Mouse (Mus musculus) megakaryocyte, embryonic 14.5 days (primary cell): Measurements from ENCODE around the gene Psmg3. TPM values are rescaled to one million over a fixed set of nuclear protein-coding genes. Genes with fewer than 3 reads are reported as not detected.

Experiments
- H3K27me3 ChIP-seq: replicated peaks from 2 replicates; pipeline ENCODE3; 2012; ENCODE audit warnings: inconsistent platforms
- H3K36me3 ChIP-seq: replicated peaks from 2 replicates; pipeline ENCODE3; 2012; ENCODE audit warnings: low read length, inconsistent platforms, mixed read lengths
- H3K4me1 ChIP-seq: 2 replicates; pipeline ENCODE4 v1.6.1; 2012; ENCODE audit warnings: inconsistent platforms
- H3K4me3 ChIP-seq: replicated peaks from 2 replicates; pipeline ENCODE3; 2012; ENCODE audit warnings: moderate library complexity, mild to moderate bottlenecking, inconsistent platforms
- H3K9me3 ChIP-seq: 2 replicates; pipeline ENCODE4 v1.6.1; 2012; ENCODE audit warnings: inconsistent platforms
- FLI1 ChIP-seq: IDR thresholded peaks from 2 replicates; pipeline ENCODE4 v1.6.1; 2012; ENCODE audit warnings: low read length, inconsistent platforms, mixed read lengths
- GATA1 ChIP-seq: IDR thresholded peaks from 3 replicates; pipeline ENCODE4 v1.6.1; 2012; ENCODE audit warnings: mixed read lengths, low read length, inconsistent platforms, borderline replicate concordance
- polyA plus RNA-seq: library from polyadenylated mRNA; stranded (reverse); fragments of >175 nt; gene quantifications from 2 replicates; pipeline ENCODE4 v1.2.3, GENCODE M21; 2012; ENCODE audit warnings: low replicate concordance; ENCODE audit not compliant: insufficient read depth

Psmg3 gene
- polyA plus RNA-seq, 1 experiment, result 30.7 TPM

DNA sequence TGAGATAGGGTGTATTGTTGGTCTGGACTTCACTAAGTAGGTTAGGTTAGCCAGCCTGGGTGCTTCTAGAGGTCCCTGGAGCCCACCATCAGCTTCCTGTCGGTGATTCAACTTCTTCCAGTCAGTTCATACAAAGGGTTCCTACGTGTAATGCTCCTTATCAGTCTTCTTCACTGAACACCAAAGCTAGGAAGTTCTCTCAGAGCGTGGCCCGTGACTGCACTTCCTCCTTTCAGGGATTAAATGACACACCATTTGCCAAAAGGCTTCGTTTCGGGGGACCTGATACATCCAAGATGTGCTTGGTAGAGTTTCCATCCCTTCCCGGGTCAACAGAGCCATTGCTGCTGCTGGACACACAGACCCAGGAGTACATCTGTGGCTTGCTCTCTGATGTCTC is 5.4 kb upstream of the Psmg3 start:
- Histone ChIP-seq H3K36me3 (no peaks in the 10 kb centered on the region), H3K4me1 (peaks cover 50% of the 10 kb centered on the region), H3K9me3 (no peaks in the 10 kb centered on the region), H3K27me3 (peaks cover 17% of the 10 kb centered on the region), H3K4me3 (peak overlapping the region; percentile 44)
- TF ChIP-seq GATA1 (no peak), FLI1 (no peak)

DNA sequence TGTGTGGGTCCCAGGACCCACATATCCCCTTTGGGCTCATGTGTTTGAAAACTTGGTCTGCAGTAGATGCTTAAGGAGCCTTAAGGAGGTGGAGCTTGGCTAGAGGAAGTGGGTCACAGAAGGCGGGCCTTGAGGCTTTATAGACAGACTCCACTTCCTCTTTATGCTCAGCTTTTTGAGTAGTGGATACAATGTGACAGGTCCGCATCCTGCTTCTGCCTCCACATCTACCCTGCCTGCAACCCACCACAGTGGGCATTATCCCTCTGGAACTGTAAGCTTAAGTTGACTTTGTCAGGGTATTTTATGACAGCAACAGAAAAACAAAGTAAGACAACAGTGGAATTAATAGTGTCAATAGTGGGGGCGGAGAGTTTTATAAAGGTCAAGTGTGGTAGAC is 4.0 kb upstream of the Psmg3 start:
- Histone ChIP-seq H3K4me3 (peak overlapping the region; percentile 83), H3K4me1 (peaks cover 55% of the 10 kb centered on the region)
- TF ChIP-seq FLI1, result no peak
- TF ChIP-seq GATA1, result no peak

DNA sequence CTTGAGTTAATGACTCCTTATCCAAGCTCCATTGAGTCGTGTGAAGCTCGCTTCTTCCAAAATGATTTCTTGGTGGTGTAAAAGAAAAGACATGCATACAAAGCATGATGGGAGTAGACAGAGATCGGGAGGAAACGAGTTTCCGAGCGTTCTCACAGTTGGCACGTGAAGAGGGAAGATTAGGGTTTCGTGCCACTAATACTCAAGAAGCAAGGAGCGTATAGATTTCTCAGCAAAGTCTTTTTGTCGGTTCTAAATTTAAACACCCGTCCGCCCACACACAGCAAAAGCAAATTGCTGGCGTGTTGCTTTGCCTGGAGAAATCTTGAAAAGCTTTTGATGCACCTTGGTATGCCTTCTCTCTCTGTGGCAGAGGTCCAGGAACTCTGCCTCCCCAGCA is 2.7 kb upstream of the Psmg3 start:
- no peak overlapping the region for H3K4me3 ChIP-seq
- TF ChIP-seq GATA1, result no peak
- no peak for TF ChIP-seq FLI1
- H3K9me3 ChIP-seq, result no peaks in the 10 kb centered on the region
- peaks cover 12% of the 10 kb centered on the region for H3K36me3 ChIP-seq
- H3K27me3 ChIP-seq, result peaks cover 3% of the 10 kb centered on the region
- peaks cover 62% of the 10 kb centered on the region for H3K4me1 ChIP-seq

More for the DNA sequence above, 4.0 kb upstream of the Psmg3 start:
- H3K9me3 ChIP-seq, result no peaks in the 10 kb centered on the region
- peaks cover 6% of the 10 kb centered on the region for H3K27me3 ChIP-seq
- H3K36me3 ChIP-seq, result peaks cover under 1% of the 10 kb centered on the region

DNA sequence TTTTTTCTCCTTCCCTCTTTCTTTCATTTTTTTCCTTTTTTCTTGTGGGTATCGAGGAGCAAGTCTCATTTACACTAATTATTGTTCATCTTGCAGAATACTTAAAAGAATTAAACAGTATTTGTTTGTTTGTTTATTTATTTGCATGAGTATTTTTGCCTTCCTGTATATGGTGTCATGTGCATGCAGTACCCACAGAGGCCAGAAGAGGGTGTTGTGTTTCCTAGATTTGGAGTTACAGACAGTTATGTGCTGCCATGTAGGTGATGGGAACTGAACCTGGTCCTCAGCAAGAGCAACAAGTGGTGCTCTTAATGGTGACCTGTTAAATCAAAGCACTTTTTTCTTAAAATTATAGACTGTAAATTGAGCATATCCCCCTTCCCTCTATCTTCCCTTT is 908 bp upstream of the Psmg3 start:
- Histone ChIP-seq H3K36me3 (peaks cover 28% of the 10 kb centered on the region), H3K4me1 (peaks cover 61% of the 10 kb centered on the region), H3K4me3 (no peak overlapping the region), H3K27me3 (no peaks in the 10 kb centered on the region), H3K9me3 (no peaks in the 10 kb centered on the region)
- TF ChIP-seq FLI1, result no peak
- no peak for TF ChIP-seq GATA1

DNA sequence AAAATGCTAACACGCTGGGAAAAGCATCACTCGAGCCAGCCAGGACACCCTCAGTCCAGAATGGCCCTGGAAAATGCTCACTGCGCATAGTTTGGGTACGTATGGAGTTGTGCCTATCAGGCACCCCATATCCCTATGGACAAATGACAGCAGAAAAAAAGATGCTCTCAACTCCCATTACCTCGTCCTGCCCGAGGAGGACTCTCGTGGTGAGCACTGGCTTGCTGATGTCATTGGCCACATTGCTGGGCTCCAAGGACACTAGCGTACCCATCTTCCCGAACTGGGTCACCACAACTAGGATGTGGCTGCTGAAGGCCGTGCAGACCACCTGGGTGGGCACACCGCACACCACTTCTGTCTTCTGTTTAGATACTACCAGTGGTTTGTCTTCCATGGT is 738 bp downstream of the Psmg3 start:
- TF ChIP-seq FLI1 (no peak), GATA1 (no peak)
- Histone ChIP-seq H3K27me3 (no peaks in the 10 kb centered on the region), H3K4me1 (peaks cover 47% of the 10 kb centered on the region), H3K4me3 (peak overlapping the region; percentile 98), H3K9me3 (no peaks in the 10 kb centered on the region), H3K36me3 (peaks cover 45% of the 10 kb centered on the region)

DNA sequence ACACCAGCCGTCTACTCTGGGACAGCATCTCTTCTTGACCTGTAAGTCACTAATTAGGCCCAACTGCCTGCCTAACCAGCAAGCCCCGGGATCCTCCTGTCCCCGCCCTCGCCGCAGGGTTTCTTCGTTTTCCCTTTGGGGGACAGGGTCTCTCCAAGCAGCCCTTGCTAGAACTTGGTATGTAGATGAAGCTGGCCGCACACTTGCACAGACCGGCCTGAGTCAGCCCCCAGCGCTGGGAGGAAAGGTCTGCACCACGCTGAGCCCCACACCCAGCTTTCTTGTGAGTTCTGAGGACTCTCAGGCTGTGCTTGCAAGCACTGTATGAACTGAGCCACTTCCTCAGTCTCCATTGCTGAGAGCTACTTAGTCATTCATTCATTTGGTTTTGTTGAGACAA is 2.2 kb downstream of the Psmg3 start:
- H3K4me1 ChIP-seq, result peaks cover 35% of the 10 kb centered on the region
- no peak overlapping the region for H3K4me3 ChIP-seq
- TF ChIP-seq GATA1, result no peak
- no peak for TF ChIP-seq FLI1
- peaks cover 57% of the 10 kb centered on the region for H3K36me3 ChIP-seq
- no peaks in the 10 kb centered on the region for H3K9me3 ChIP-seq
- H3K27me3 ChIP-seq, result no peaks in the 10 kb centered on the region

DNA sequence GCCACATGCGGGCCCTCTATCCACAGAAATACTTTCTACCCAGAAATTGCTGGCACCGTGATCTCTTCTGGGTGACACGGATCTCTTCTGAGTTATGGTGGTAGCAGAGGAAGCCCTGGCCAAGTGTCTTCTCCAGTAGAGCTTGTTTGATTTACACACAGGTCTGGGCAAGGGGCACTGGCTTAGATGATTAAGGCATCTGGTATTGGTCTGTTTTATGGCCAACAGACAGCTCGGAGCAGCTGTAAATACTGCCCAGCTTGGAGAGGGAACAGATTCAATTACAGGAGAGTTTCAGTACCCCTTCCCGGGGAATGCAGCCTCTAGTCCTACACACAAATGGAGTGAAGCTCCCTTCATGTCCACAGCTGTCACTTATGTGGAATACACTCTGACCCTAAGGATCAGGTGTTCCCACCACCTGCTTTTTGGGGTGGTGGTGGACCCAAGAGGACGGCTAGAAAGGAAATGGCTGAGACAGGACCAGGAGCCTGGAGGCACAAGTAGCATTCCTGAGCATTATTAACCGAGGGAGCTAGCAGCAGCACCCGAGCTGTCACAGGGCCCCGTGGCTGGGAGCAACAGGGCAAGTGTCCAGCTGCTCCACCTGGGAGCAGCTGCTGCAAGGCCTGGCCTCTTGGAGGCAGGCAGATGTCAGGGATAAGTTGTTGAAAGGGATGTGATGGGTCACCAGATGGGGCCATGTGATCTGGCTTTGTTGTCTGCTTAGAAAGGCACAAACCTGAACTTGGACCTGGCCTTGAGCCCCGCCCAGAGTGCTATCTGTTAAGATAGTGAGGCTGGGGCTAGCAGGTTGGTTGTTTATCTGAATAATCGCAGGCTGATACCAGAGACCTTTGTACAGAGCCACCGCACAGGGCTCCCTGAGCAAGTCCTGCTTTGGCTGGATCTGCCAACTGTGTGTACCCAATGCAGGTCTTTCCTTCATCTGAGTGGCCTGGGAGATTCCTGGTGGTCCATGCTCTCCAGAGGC is 4.9 kb downstream of the Psmg3 start:
- Histone ChIP-seq H3K4me3 (no peak overlapping the region), H3K36me3 (peaks cover 61% of the 10 kb centered on the region), H3K27me3 (no peaks in the 10 kb centered on the region), H3K4me1 (peaks cover 48% of the 10 kb centered on the region), H3K9me3 (no peaks in the 10 kb centered on the region)
- TF ChIP-seq FLI1 (no peak), GATA1 (no peak)

DNA sequence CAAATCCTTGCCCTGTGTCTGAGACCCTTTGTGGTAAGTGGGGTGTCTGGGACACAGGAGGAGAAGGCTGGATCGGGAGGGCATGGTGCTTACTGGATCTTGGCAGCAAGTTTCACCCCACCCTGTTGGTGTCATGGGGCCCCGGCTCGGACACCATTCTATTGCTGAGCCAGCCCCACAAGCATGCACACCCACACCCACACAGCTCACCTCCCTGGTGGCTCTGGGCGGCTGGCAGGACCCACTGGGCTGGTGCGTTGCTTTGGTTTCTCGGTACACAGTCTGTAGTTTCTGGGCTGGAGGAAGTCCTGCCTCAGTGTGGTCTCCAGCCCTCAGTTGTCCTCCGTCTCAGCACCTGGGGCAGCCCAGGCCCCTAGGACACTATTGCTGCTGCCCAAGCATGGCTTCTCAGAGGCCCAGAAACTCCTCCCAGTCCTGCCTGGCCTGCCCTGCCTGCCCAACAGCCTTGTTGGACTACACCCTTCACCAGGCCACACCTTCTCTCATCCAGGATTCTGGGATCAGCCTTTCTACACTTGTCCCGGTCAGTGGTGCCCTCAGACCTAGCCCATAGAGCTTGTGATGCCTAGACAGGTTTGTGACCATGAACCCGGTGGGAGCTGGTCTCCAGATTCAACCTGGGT is 7.0 kb downstream of the Psmg3 start, which contains the start of gene Tmem184a:
Tmem184a (minus strand) TSS at position 380 of the 644 bp plus-strand sequence.
- Histone ChIP-seq H3K9me3 (no peaks in the 10 kb centered on the region), H3K36me3 (peaks cover 52% of the 10 kb centered on the region), H3K27me3 (no peaks in the 10 kb centered on the region), H3K4me3 (no peak within 1 kb of the TSS), H3K4me1 (peaks cover 52% of the 10 kb centered on the region)
- TF ChIP-seq FLI1 (no peak), GATA1 (no peak)

DNA sequence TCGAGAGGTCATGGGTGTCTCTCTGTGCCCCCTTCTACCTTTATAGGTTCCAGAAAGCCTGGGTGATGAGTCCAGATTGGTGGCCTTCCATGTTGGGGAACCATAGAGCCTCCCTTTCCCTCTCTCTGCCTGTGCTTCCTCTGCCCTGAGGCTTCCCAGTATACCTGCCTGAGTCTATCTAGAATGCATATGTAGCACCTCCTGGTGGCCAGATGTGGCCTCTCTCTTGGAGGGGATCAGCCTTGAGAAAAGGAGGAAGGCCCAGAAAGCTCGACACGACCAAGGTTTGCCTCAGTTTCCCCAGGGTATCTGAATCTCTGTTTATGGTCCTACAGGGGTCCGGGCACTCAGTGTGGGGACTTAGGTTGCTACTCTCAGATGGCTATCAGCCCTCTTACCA is 7.9 kb downstream of the Psmg3 start:
- Histone ChIP-seq H3K4me1 (peaks cover 56% of the 10 kb centered on the region), H3K36me3 (peaks cover 44% of the 10 kb centered on the region), H3K27me3 (no peaks in the 10 kb centered on the region), H3K9me3 (no peaks in the 10 kb centered on the region), H3K4me3 (no peak overlapping the region)
- TF ChIP-seq GATA1 (no peak), FLI1 (no peak)

DNA sequence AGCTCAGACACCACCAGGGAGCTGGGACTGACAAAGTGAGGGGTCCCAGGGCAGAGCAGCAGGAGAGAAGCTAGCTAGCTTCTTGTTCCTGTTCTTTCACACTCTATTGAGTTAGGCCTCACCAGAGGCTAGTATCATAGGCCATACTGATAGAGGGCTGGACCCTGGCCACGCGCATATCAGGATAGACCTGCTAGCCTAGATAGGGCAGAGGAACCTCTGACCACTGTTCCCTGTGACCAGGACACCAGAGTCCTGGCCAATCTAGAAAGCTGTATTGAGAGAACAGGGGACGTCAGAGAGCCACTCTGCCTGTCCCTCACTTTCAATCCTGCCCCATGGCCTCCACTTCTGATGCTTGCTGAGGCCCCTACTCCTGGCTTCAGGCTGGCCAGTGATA is 8.6 kb downstream of the Psmg3 start:
- Histone ChIP-seq H3K36me3 (peaks cover 37% of the 10 kb centered on the region), H3K9me3 (no peaks in the 10 kb centered on the region), H3K27me3 (no peaks in the 10 kb centered on the region), H3K4me1 (peaks cover 64% of the 10 kb centered on the region), H3K4me3 (peak overlapping the region; percentile 13)
- no peak for TF ChIP-seq GATA1
- no peak for TF ChIP-seq FLI1
